Mouse (Mus musculus): ENCODE results near the gene Izumo4. TPM values are rescaled to one million over a fixed set of nuclear protein-coding genes. Genes with fewer than 3 reads are reported as not detected.

Gene Izumo4
- total and polyA plus RNA-seq, 2 experiments from 2014 or later: 34.4 to 37.9 TPM

- Histone ChIP-seq H3K36me3 (ENCODE audit: insufficient read depth) (no peaks in the 10 kb centered on the region), H3K4me2 (ENCODE audit: low read depth) (no peak overlapping the region), H3K27me3 (ENCODE audit: insufficient read depth, low read length) (no peaks in the 10 kb centered on the region), H3K27ac (ENCODE audit: low read depth, low read length) (peak overlapping the region; percentile 67; the same call in 1 of the 2 replicates), H3K9ac (no peak overlapping the region), H3K4me3 (ENCODE audit: low read depth, low read length) (no peak overlapping the region), H3K4me1 (ENCODE audit: insufficient read depth) (peaks cover 9% of the 10 kb centered on the region), H3K9me3 (ENCODE audit: low read length) (no peaks in the 10 kb centered on the region)
- DNase-seq: no peak
- 85% methylated on average over 14 of the region's 14 CpGs for WGBS
- TF ChIP-seq CTCF (IDR thresholded peaks at IDR 0.05; ENCODE audit: low read depth): no peak
- ATAC-seq: no peak
Measured at GRCm38 (mm10) chr10:80658194-80658840, 43.7 kb upstream of the Izumo4 start.

- H3K4me3 ChIP-seq (ENCODE audit: low read depth, low read length): no peak overlapping the region
- no peak for TF ChIP-seq CTCF (IDR thresholded peaks at IDR 0.05; ENCODE audit: low read depth)
- DNase-seq (peak; percentile 40), ATAC-seq (no peak)
- H3K27ac ChIP-seq (ENCODE audit: low read depth, low read length): peak overlapping the region; percentile 67
- H3K4me1 ChIP-seq (ENCODE audit: insufficient read depth): peaks cover 9% of the 10 kb centered on the region
- no peaks in the 10 kb centered on the region for H3K9me3 ChIP-seq (ENCODE audit: low read length)
- no peak overlapping the region for H3K4me2 ChIP-seq (ENCODE audit: low read depth)
- 67% methylated on average over 4 of the region's 4 CpGs for WGBS
- H3K9ac ChIP-seq: no peak overlapping the region
- no peaks in the 10 kb centered on the region for H3K36me3 ChIP-seq (ENCODE audit: insufficient read depth)
- no peaks in the 10 kb centered on the region for H3K27me3 ChIP-seq (ENCODE audit: insufficient read depth, low read length)
Measured at GRCm38 (mm10) chr10:80658841-80659202, 43.2 kb upstream of the Izumo4 start.

- Histone ChIP-seq H3K9me3 (ENCODE audit: low read length) (no peaks in the 10 kb centered on the region), H3K4me2 (ENCODE audit: low read depth) (peak overlapping the region; percentile 42), H3K27ac (ENCODE audit: low read depth, low read length) (peak overlapping the region; percentile 67), H3K4me3 (ENCODE audit: low read depth, low read length) (peak overlapping the region; percentile 31), H3K36me3 (ENCODE audit: insufficient read depth) (no peaks in the 10 kb centered on the region), H3K9ac (no peak overlapping the region), H3K27me3 (ENCODE audit: insufficient read depth, low read length) (no peaks in the 10 kb centered on the region), H3K4me1 (ENCODE audit: insufficient read depth) (peaks cover 9% of the 10 kb centered on the region)
- 5% methylated on average over 10 of the region's 10 CpGs for WGBS
- DNase-seq: peak; percentile 88
- ATAC-seq: no peak
- peak; percentile 76 for TF ChIP-seq CTCF (IDR thresholded peaks at IDR 0.05; ENCODE audit: low read depth)
Measured at GRCm38 (mm10) chr10:80659213-80659612, 42.8 kb upstream of the Izumo4 start.

GRCm38 (mm10) chr10:80661149-80661548, 40.8 kb upstream of the Izumo4 start:
- H3K27me3 ChIP-seq (ENCODE audit: insufficient read depth, low read length): no peaks in the 10 kb centered on the region
- peak; percentile 69 for TF ChIP-seq CTCF (IDR thresholded peaks at IDR 0.05; ENCODE audit: low read depth)
- 42% methylated on average over 5 of the region's 5 CpGs for WGBS
- no peak overlapping the region for H3K4me3 ChIP-seq (ENCODE audit: low read depth, low read length)
- H3K27ac ChIP-seq (ENCODE audit: low read depth, low read length): no peak overlapping the region
- H3K9ac ChIP-seq: no peak overlapping the region
- DNase-seq (no peak), ATAC-seq (no peak)
- H3K4me2 ChIP-seq (ENCODE audit: low read depth): no peak overlapping the region
- no peaks in the 10 kb centered on the region for H3K4me1 ChIP-seq (ENCODE audit: insufficient read depth)
- H3K36me3 ChIP-seq (ENCODE audit: insufficient read depth): peaks cover 10% of the 10 kb centered on the region; the same call in 1 of the 2 replicates
- no peaks in the 10 kb centered on the region for H3K9me3 ChIP-seq (ENCODE audit: low read length)

- Histone ChIP-seq H3K4me3 (ENCODE audit: low read depth, low read length) (no peak overlapping the region), H3K4me1 (ENCODE audit: insufficient read depth) (no peaks in the 10 kb centered on the region), H3K9me3 (ENCODE audit: low read length) (no peaks in the 10 kb centered on the region), H3K27me3 (ENCODE audit: insufficient read depth, low read length) (no peaks in the 10 kb centered on the region), H3K36me3 (ENCODE audit: insufficient read depth) (peaks cover 35% of the 10 kb centered on the region), H3K9ac (no peak overlapping the region), H3K27ac (ENCODE audit: low read depth, low read length) (no peak overlapping the region), H3K4me2 (ENCODE audit: low read depth) (no peak overlapping the region)
- TF ChIP-seq CTCF (IDR thresholded peaks at IDR 0.05; ENCODE audit: low read depth): no peak
- WGBS: 60% methylated on average over 5 of the region's 5 CpGs
- DNase-seq (no peak), ATAC-seq (no peak)
Measured at GRCm38 (mm10) chr10:80663485-80664196, 38.3 kb upstream of the Izumo4 start.

GRCm38 (mm10) chr10:80664197-80665015, 37.6 kb upstream of the Izumo4 start:
- peak; percentile 14; the same call in 1 of the 2 replicates for ATAC-seq
- Histone ChIP-seq H3K4me1 (ENCODE audit: insufficient read depth) (no peaks in the 10 kb centered on the region), H3K4me2 (ENCODE audit: low read depth) (no peak overlapping the region), H3K9ac (no peak overlapping the region), H3K9me3 (ENCODE audit: low read length) (no peaks in the 10 kb centered on the region), H3K27me3 (ENCODE audit: insufficient read depth, low read length) (no peaks in the 10 kb centered on the region), H3K36me3 (ENCODE audit: insufficient read depth) (peaks cover 43% of the 10 kb centered on the region), H3K27ac (ENCODE audit: low read depth, low read length) (peak overlapping the region; percentile 9; the same call in 1 of the 2 replicates), H3K4me3 (ENCODE audit: low read depth, low read length) (no peak overlapping the region)
- no peak for TF ChIP-seq CTCF (IDR thresholded peaks at IDR 0.05; ENCODE audit: low read depth)
- no peak for DNase-seq
- 46% methylated on average over 16 of the region's 16 CpGs for WGBS
